ENCODE assay signal across 19 mouse cellular contexts in genomic region chr7:35013228-35013627, GRCm38 (mm10). TPM values are rescaled to one million over a fixed set of nuclear protein-coding genes. Genes with fewer than 3 reads are reported as not detected.
DNase-seq lines count a peak whose midpoint lies in the region; ATAC-seq and TF ChIP-seq lines count a peak whose summit lies in the region.
"Had no signal": no experiment of that assay in that cellular context is flagged by ENCODE, and none has a peak within 500 bp of the region (broad histone marks: within the 10 kb centered on the region; RNA-seq: fewer than 3 reads in every experiment).

No protein-coding gene starts in this region.

- no peak overlapping the region for H3K27ac ChIP-seq in forebrain, embryonic 14.5 days (ENCODE audit: low read depth, low read length)
- H3K27ac ChIP-seq in forebrain, embryonic 16.5 days (ENCODE audit: low read length) = no peak overlapping the region
- H3K27ac ChIP-seq in hindbrain, embryonic 11.5 days (ENCODE audit: low read depth, low read length) = 0 out of 2 replicates have a peak overlapping the region, but pooled peaks have one; percentile 9
- no peak overlapping the region for H3K27ac ChIP-seq in hindbrain, postnatal 0 days
- no peak overlapping the region for H3K27ac ChIP-seq in neural tube, embryonic 14.5 days (ENCODE audit: low read depth, low read length)
- H3K27ac ChIP-seq: forebrain, embryonic 10.5 days had no signal

- no peaks in the 10 kb centered on the region for H3K27me3 ChIP-seq in forebrain, embryonic 14.5 days (replicated peaks; ENCODE audit: control insufficient read depth, insufficient read depth, low read length)
- no peaks in the 10 kb centered on the region for H3K27me3 ChIP-seq in forebrain, embryonic 16.5 days (replicated peaks; ENCODE audit: control insufficient read depth, insufficient read depth, low read length)
- no peaks in the 10 kb centered on the region for H3K27me3 ChIP-seq in hindbrain, embryonic 11.5 days (ENCODE audit: control insufficient read depth, insufficient read depth, low read length)
- H3K27me3 ChIP-seq in hindbrain, postnatal 0 days (ENCODE audit: insufficient read depth, low read length) = no peaks in the 10 kb centered on the region
- no peaks in the 10 kb centered on the region for H3K27me3 ChIP-seq in neural tube, embryonic 14.5 days (ENCODE audit: control insufficient read depth, insufficient read depth, low read length)
- H3K27me3 ChIP-seq: CH12.LX had no signal

- no peak for TF ChIP-seq CTCF in hindbrain, postnatal 0 days (IDR thresholded peaks at IDR 0.05; ENCODE audit: low read depth)

- H3K4me3 ChIP-seq in forebrain, embryonic 14.5 days (ENCODE audit: low read depth, low read length) = no peak overlapping the region
- H3K4me3 ChIP-seq in forebrain, embryonic 16.5 days (replicated peaks; ENCODE audit: low read length) = no peak overlapping the region
- H3K4me3 ChIP-seq in hindbrain, embryonic 11.5 days (ENCODE audit: low read depth, low read length) = no peak overlapping the region
- no peak overlapping the region for H3K4me3 ChIP-seq in hindbrain, postnatal 0 days (ENCODE audit: low read length)
- no peak overlapping the region for H3K4me3 ChIP-seq in neural tube, embryonic 14.5 days (ENCODE audit: low read depth, low read length)
- H3K4me3 ChIP-seq: forebrain, embryonic 10.5 days had no signal

- H3K4me1 ChIP-seq in forebrain, embryonic 14.5 days (ENCODE audit: control insufficient read depth, insufficient read depth, low read length) = 0 out of 2 replicates have a peak, but pooled peaks cover 3% of the 10 kb centered on the region
- H3K4me1 ChIP-seq in forebrain, embryonic 16.5 days (replicated peaks; ENCODE audit: control insufficient read depth, insufficient read depth, low read length) = peaks cover 8% of the 10 kb centered on the region; the same call in 1 of the 2 replicates
- no peaks in the 10 kb centered on the region for H3K4me1 ChIP-seq in hindbrain, embryonic 11.5 days (replicated peaks; ENCODE audit: control insufficient read depth, insufficient read depth, low read length)
- H3K4me1 ChIP-seq in hindbrain, postnatal 0 days (ENCODE audit: insufficient read depth, low read length) = no peaks in the 10 kb centered on the region
- peaks cover 5% of the 10 kb centered on the region; the same call in 1 of the 2 replicates for H3K4me1 ChIP-seq in neural tube, embryonic 14.5 days (ENCODE audit: control insufficient read depth, insufficient read depth, low read length)

- DNase-seq in forebrain, embryonic 14.5 days (ENCODE audit: low spot score) = peak; percentile 28
- peak; percentile 43 for DNase-seq in hindbrain, embryonic 11.5 days (ENCODE audit: low spot score)
- DNase-seq in hindbrain, postnatal 0 days (ENCODE audit: low spot score) = no peak
- no peak for DNase-seq in MN1 (ENCODE audit: low spot score)
- DNase-seq in kidney, postnatal 10 days = no peak
- DNase-seq: adrenal gland, postnatal 25 days; cerebellum, adult 11-12 months; cerebellum, postnatal 25 days; embryo, embryonic 11 days; heart, postnatal 10 days; kidney, adult 2 months; kidney, postnatal 25 days; liver; thymus, postnatal 36 days had no signal

- no peaks in the 10 kb centered on the region for H3K9me3 ChIP-seq in forebrain, embryonic 14.5 days (replicated peaks; ENCODE audit: control insufficient read depth, low read length)
- H3K9me3 ChIP-seq in forebrain, embryonic 16.5 days (ENCODE audit: control insufficient read depth, low read length) = no peaks in the 10 kb centered on the region
- H3K9me3 ChIP-seq in hindbrain, embryonic 11.5 days (ENCODE audit: control insufficient read depth, low read length) = no peaks in the 10 kb centered on the region
- no peaks in the 10 kb centered on the region for H3K9me3 ChIP-seq in hindbrain, postnatal 0 days (ENCODE audit: low read length)
- no peaks in the 10 kb centered on the region for H3K9me3 ChIP-seq in neural tube, embryonic 14.5 days (ENCODE audit: control insufficient read depth, low read length)
- H3K9me3 ChIP-seq: forebrain, embryonic 10.5 days had no signal

- 42% methylated on average over 9 of the region's 9 CpGs for WGBS in forebrain, embryonic 14.5 days
- WGBS in forebrain, embryonic 16.5 days = 33% methylated on average over 9 of the region's 9 CpGs
- 63% methylated on average over 9 of the region's 9 CpGs for WGBS in hindbrain, embryonic 11.5 days
- 40% methylated on average over 9 of the region's 9 CpGs for WGBS in hindbrain, postnatal 0 days
- 27% methylated on average over 9 of the region's 9 CpGs for WGBS in neural tube, embryonic 14.5 days

- no peak overlapping the region for H3K4me2 ChIP-seq in forebrain, embryonic 14.5 days (ENCODE audit: low read length)
- H3K4me2 ChIP-seq in forebrain, embryonic 16.5 days (ENCODE audit: low read length) = no peak overlapping the region
- no peak overlapping the region for H3K4me2 ChIP-seq in hindbrain, embryonic 11.5 days (replicated peaks; ENCODE audit: low read depth, low read length)
- H3K4me2 ChIP-seq in hindbrain, postnatal 0 days (ENCODE audit: low read depth, low read length) = no peak overlapping the region
- H3K4me2 ChIP-seq in neural tube, embryonic 14.5 days (ENCODE audit: low read depth, low read length) = no peak overlapping the region

- H3K9ac ChIP-seq in forebrain, embryonic 14.5 days (ENCODE audit: low read length) = no peak overlapping the region
- H3K9ac ChIP-seq in forebrain, embryonic 16.5 days (replicated peaks; ENCODE audit: low read depth, low read length) = no peak overlapping the region
- H3K9ac ChIP-seq in hindbrain, embryonic 11.5 days (ENCODE audit: low read depth, low read length) = no peak overlapping the region
- H3K9ac ChIP-seq in hindbrain, postnatal 0 days (replicated peaks; ENCODE audit: low read length) = no peak overlapping the region
- H3K9ac ChIP-seq in neural tube, embryonic 14.5 days (replicated peaks; ENCODE audit: low read depth, low read length) = no peak overlapping the region

- H3K36me3 ChIP-seq in forebrain, embryonic 14.5 days (ENCODE audit: control insufficient read depth, insufficient read depth, low read length) = no peaks in the 10 kb centered on the region
- no peaks in the 10 kb centered on the region for H3K36me3 ChIP-seq in forebrain, embryonic 16.5 days (ENCODE audit: control insufficient read depth, insufficient read depth)
- no peaks in the 10 kb centered on the region for H3K36me3 ChIP-seq in hindbrain, embryonic 11.5 days (ENCODE audit: control insufficient read depth, insufficient read depth, low read length)
- no peaks in the 10 kb centered on the region for H3K36me3 ChIP-seq in hindbrain, postnatal 0 days (ENCODE audit: insufficient read depth, low read length)
- no peaks in the 10 kb centered on the region for H3K36me3 ChIP-seq in neural tube, embryonic 14.5 days (ENCODE audit: control insufficient read depth, insufficient read depth, low read length)
- H3K36me3 ChIP-seq: forebrain, embryonic 10.5 days had no signal

- no peak for ATAC-seq in forebrain, embryonic 14.5 days
- no peak for ATAC-seq in forebrain, embryonic 16.5 days
- peak; percentile 66 for ATAC-seq in hindbrain, embryonic 11.5 days (ENCODE audit: low FRiP score)
- ATAC-seq in hindbrain, postnatal 0 days = peak; percentile 41; the same call in 1 of the 2 replicates
- peak; percentile 70 for ATAC-seq in neural tube, embryonic 14.5 days (ENCODE audit: low read depth)
- ATAC-seq: lung, postnatal 0 days had no signal

RNA-seq across cellular contexts. Expression of gene Cebpg, which starts 43.1 kb away (rescaled TPM):
- polyA plus RNA-seq in forebrain, embryonic 14.5 days (2014; fragmentation: Nextera tagmentation; extraction: Ambion mirVana) = 42.5 and 43.5 TPM in 2 replicates
- polyA plus RNA-seq in forebrain, embryonic 16.5 days (2015; fragmentation: Nextera tagmentation; extraction: Ambion mirVana) = 48.4 and 54.8 TPM in 2 replicates
- polyA plus RNA-seq in hindbrain, embryonic 11.5 days (2014; fragmentation: Nextera tagmentation; extraction: Ambion mirVana) = 37.8 and 39.3 TPM in 2 replicates
- 8.9 and 13.2 TPM in 2 replicates for total RNA-seq in hindbrain, postnatal 0 days (2014; rRNA removed)
- 14.9 and 16.0 TPM in 2 replicates for polyA plus RNA-seq in hindbrain, postnatal 0 days (2015; fragmentation: Nextera tagmentation; extraction: Ambion mirVana)
- polyA plus RNA-seq in neural tube, embryonic 14.5 days (2014; fragmentation: Nextera tagmentation; extraction: Ambion mirVana) = 27.2 and 32.4 TPM in 2 replicates

Comparison
In these comparisons a context has a peak if more than half of its experiments do, and no peak if none do; other contexts are left out.
1. DNase-seq: peak in forebrain, embryonic 14.5 days (single experiment) and hindbrain, embryonic 11.5 days (single experiment); none in hindbrain, postnatal 0 days (single experiment), MN1 (single experiment) and kidney, postnatal 10 days (single experiment).
2. ATAC-seq: peak in hindbrain, embryonic 11.5 days (single experiment), hindbrain, postnatal 0 days (single experiment) and neural tube, embryonic 14.5 days (single experiment); none in forebrain, embryonic 14.5 days (single experiment) and forebrain, embryonic 16.5 days (single experiment).